Comparison of ENCODE assay signal across 16 mouse cellular contexts in the genomic region with DNA sequence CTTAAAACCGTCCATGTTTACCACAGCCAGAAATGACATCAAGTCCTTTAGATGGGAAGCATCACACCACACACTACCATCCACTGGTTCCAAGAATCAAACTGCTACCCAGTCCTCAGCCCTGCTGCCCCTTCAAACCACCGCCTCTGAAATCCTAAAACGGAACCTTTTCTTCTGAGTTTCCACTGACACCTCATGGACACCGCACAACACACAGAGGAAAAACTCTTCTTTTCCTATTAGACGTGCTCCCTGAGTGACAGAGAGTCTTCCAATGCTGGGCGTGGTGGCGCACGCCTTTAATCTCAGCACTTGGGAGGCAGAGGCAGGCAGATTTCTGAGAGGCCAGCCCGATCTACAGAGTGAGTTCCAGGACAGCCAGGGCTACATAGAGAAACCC. TPM values are rescaled to one million over a fixed set of nuclear protein-coding genes. Genes with fewer than 3 reads are reported as not detected.
DNase-seq lines count a peak whose midpoint lies in the region; ATAC-seq and TF ChIP-seq lines count a peak whose summit lies in the region.
"Had no signal": no experiment of that assay in that cellular context is flagged by ENCODE, and none has a peak within 500 bp of the region (broad histone marks: within the 10 kb centered on the region; RNA-seq: fewer than 3 reads in every experiment).

No protein-coding gene starts in this region.

- peaks cover 61% of the 10 kb centered on the region for H3K4me1 ChIP-seq in lung, embryonic 15.5 days
- peaks cover 27% of the 10 kb centered on the region for H3K4me1 ChIP-seq in brown adipose tissue, adult 24 weeks (ENCODE audit: control insufficient read depth, insufficient read depth, insufficient read length, low read length)
- peaks cover 34 to 43% of the 10 kb centered on the region in 2 experiments for H3K4me1 ChIP-seq in liver, embryonic 14.5 days (replicated peaks; ENCODE audit: control insufficient read depth in 2 of 2, insufficient read depth in 2 of 2, low read length in 1 of 2)

- H3K4me2 ChIP-seq in lung, embryonic 15.5 days, result peak overlapping the region; percentile 70; the same call in 1 of the 2 replicates
- peak overlapping the region; percentile 87 for H3K4me2 ChIP-seq in liver, embryonic 14.5 days (ENCODE audit: low read depth)
- H3K4me2 ChIP-seq: embryonic facial prominence, embryonic 12.5 days had no signal

- WGBS in lung, embryonic 15.5 days, result 84% methylated on average over 9 of the region's 9 CpGs
- WGBS in liver, embryonic 14.5 days (ENCODE audit: insufficient replicate concordance), result 70% methylated on average over 9 of the region's 9 CpGs

- no peak overlapping the region for H3K9ac ChIP-seq in lung, embryonic 15.5 days
- no peak overlapping the region for H3K9ac ChIP-seq in liver, embryonic 14.5 days (replicated peaks)
- H3K9ac ChIP-seq: embryonic facial prominence, embryonic 12.5 days; intestine, embryonic 15.5 days; limb, embryonic 13.5 days; neural tube, embryonic 12.5 days had no signal

- H3K27ac ChIP-seq in lung, embryonic 15.5 days, result no peak overlapping the region
- H3K27ac ChIP-seq in brown adipose tissue, adult 24 weeks (replicated peaks; ENCODE audit: low read depth, low read length), result 0 out of 2 replicates have a peak overlapping the region, but pooled peaks have one; percentile 6
- H3K27ac ChIP-seq in liver, embryonic 14.5 days, result no peak overlapping the region
- H3K27ac ChIP-seq: embryonic facial prominence, embryonic 12.5 days; intestine, embryonic 15.5 days; limb, embryonic 13.5 days; neural tube, embryonic 12.5 days had no signal

- no peak for ATAC-seq in lung, embryonic 15.5 days (ENCODE audit: borderline replicate concordance, extremely low read depth, low FRiP score, low TSS enrichment)
- ATAC-seq in liver, embryonic 14.5 days (ENCODE audit: insufficient read depth), result no peak
- ATAC-seq in inflammation-experienced regulatory T-cells, adult 6 months, result no peak
- ATAC-seq: intestine, embryonic 15.5 days had no signal

- H3K36me3 ChIP-seq in lung, embryonic 15.5 days, result no peaks in the 10 kb centered on the region
- no peaks in the 10 kb centered on the region for H3K36me3 ChIP-seq in liver, embryonic 14.5 days (replicated peaks; ENCODE audit: control insufficient read depth, insufficient read depth, low read depth)
- H3K36me3 ChIP-seq: embryonic facial prominence, embryonic 12.5 days; intestine, embryonic 15.5 days; limb, embryonic 13.5 days; neural tube, embryonic 12.5 days had no signal

- TF ChIP-seq CTCF in liver, embryonic 14.5 days (IDR thresholded peaks at IDR 0.05; ENCODE audit: low read depth), result no peak

- no peak overlapping the region for H3K4me3 ChIP-seq in lung, embryonic 15.5 days
- 0 out of 2 replicates have a peak overlapping the region, but pooled peaks have one; percentile 15 for H3K4me3 ChIP-seq in brown adipose tissue, adult 24 weeks (ENCODE audit: insufficient read depth, low read depth, low read length)
- 0 out of 4 replicates have a peak overlapping the region, but pooled peaks of 1 of the 2 experiments have one; percentile 6 for H3K4me3 ChIP-seq in liver, embryonic 14.5 days (ENCODE audit: insufficient read depth in 1 of 2, low read depth in 2 of 2, low read length in 2 of 2)
- H3K4me3 ChIP-seq: embryonic facial prominence, embryonic 12.5 days; intestine, embryonic 15.5 days; limb, embryonic 13.5 days; neural tube, embryonic 12.5 days had no signal

- H3K27me3 ChIP-seq in lung, embryonic 15.5 days, result no peaks in the 10 kb centered on the region
- no peaks in the 10 kb centered on the region for H3K27me3 ChIP-seq in liver, embryonic 14.5 days (ENCODE audit: control insufficient read depth, insufficient read depth, low read length)
- H3K27me3 ChIP-seq: embryonic facial prominence, embryonic 12.5 days; intestine, embryonic 15.5 days; limb, embryonic 13.5 days; neural tube, embryonic 12.5 days had no signal

- DNase-seq in heart, adult 11 months, result peak; percentile 82
- DNase-seq in heart, postnatal 4 days, result no peak
- no peak for DNase-seq in lung, adult 18-20 months
- DNase-seq in liver, embryonic 14.5 days (ENCODE audit: low read depth in 3 of 3, low spot score in 3 of 3), result no peak
- no peak for DNase-seq in layer of hippocampus, postnatal 36 days
- DNase-seq: B cell, adult 2 months; cerebellum, adult 9-11 months; gastrocnemius, postnatal 10 days; thymus, postnatal 36 days had no signal

- H3K9me3 ChIP-seq in lung, embryonic 15.5 days, result no peaks in the 10 kb centered on the region
- no peaks in the 10 kb centered on the region for H3K9me3 ChIP-seq in liver, embryonic 14.5 days (ENCODE audit: control insufficient read depth, low read length)
- H3K9me3 ChIP-seq: embryonic facial prominence, embryonic 12.5 days; intestine, embryonic 15.5 days; limb, embryonic 13.5 days; neural tube, embryonic 12.5 days had no signal

- TF ChIP-seq EP300 in liver, embryonic 14.5 days (IDR thresholded peaks at IDR 0.05; ENCODE audit: low read depth), result no peak

RNA-seq across cellular contexts. Expression of a gene that starts 2.9 kb away (rescaled TPM):
- total RNA-seq in heart, postnatal 4 days (2021), result 10 to 100 TPM; 31.1 to 36.3 TPM
- 23.8 and 25.7 TPM in 2 replicates for polyA plus RNA-seq in lung, embryonic 15.5 days (2015; fragmentation: Nextera tagmentation; extraction: Ambion mirVana)
- polyA plus RNA-seq in brown adipose tissue, adult 24 weeks (2012; ENCODE audit: insufficient read depth, insufficient read length, missing spikeins), result 11.9 and 12.2 TPM in 2 replicates
- 21.8 and 23.5 TPM in 2 replicates for polyA plus RNA-seq in liver, embryonic 14.5 days (2012; rRNA removed)
- polyA plus RNA-seq in liver, embryonic 14.5 days (2014; fragmentation: Nextera tagmentation; extraction: Ambion mirVana), result 9.0 and 10.1 TPM in 2 replicates
- total RNA-seq in layer of hippocampus, postnatal 36 days (2021), result 10 to 100 TPM; 48.4 to 56.3 TPM
- polyA plus RNA-seq in inflammation-experienced regulatory T-cells, adult 6 months (2017; shearing (Covaris generic)), result 10 to 100 TPM in 1 of 3 experiments, 1 to 10 TPM in 2; 7.7 to 13.8 (median 9.6) TPM
